Mouse (Mus musculus) spleen, adult 18-20 months (tissue): Measurements from ENCODE around the gene Kbtbd12.
A peak's percentile ranks its signal among the peaks of the same experiment; 100 is the strongest.

Source experiments
- DNase-seq, 2 experiments: peaks; one replicate each; pipeline ENCODE4 v3.0.0; 2022; ENCODE audit warnings: mixed read lengths in 2 of 2

The Kbtbd12 gene

DNA sequence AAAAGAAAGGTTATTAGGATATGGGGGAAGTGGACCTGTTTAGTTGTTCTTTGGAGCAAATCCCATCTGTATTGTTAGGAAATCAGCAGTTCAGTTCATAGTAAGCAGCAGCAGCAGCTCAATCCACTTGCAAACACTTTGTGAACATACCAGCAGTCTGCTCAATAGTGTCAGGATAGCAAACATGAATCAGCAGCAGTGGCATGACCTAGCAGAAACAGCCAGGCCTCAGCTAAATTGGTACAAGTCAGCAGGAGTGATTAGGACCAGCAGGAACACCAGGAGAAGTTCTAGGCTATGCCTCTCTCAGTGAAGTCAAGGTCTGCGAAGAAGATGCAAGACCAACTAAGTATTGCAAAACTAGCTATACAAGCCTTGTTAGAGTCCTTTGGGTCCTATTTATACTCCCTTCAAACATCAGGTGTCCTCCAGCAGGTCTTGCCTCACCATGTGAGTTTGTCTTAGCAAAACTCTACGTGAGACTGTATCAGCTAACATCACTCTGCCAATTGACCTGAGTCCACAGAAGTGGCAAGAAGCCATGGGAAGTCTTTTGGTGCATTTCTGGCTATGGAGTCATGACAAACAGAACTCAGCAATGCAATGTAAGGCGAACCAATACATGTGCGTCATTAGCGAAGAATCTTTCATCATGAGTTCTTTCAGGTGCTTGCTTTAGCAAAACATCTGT lies at the start of gene Kbtbd12:
Gene Kbtbd12 (minus strand): TSS at position 340 of the 691 bp plus-strand sequence.
- DNase-seq, result no peak

DNA sequence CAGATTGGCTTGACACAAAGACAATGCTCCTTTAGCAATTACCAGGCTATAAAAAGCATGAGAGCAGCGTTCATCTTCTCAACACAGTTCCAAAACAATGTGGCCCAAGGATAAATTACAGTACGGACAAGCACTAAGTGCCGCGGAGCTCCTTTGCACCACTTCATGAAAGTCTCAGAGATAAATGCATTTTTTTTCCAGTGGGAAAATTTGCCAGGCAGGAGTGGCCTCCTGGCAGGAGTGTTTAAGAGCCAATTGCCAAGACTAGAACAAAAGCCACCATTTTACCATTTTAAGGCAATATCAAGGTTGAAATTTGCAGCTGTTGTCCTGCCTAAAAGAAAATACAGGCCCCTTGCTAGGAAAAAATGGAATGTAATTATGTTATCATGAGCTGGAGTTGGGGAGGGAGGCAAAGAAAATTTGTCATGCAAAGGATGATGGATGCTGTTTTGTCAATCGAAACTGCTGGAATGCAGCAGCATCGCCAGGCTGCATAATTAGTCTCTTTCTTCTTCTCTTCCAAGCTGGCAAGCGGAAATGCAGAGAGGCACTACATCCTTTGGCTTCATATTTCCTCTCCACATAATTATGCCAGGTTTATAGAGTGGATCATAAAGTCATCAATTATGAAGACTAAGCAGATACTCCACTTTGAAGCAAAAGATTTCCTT lies 45.8 kb upstream of the Kbtbd12 start:
- DNase-seq, result no peak

DNA sequence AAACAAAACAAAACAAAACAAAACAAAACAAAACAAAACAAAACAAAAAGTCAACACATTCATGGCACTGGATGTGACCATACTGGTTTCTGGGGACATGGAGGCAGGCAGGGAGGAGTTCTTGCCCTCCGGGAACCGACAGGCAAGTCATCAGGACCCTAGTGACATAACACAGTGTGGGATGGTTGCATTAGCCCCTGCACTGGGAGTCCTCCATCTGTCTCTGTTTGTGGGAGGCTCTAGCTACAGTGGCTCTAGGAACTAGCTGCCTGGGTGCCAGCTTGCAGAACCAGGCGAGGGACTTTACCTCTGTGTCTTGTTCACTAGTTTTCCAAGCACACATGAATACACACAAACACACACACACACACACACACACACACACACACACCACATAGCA lies 43.3 kb upstream of the Kbtbd12 start:
- DNase-seq, result no peak

DNA sequence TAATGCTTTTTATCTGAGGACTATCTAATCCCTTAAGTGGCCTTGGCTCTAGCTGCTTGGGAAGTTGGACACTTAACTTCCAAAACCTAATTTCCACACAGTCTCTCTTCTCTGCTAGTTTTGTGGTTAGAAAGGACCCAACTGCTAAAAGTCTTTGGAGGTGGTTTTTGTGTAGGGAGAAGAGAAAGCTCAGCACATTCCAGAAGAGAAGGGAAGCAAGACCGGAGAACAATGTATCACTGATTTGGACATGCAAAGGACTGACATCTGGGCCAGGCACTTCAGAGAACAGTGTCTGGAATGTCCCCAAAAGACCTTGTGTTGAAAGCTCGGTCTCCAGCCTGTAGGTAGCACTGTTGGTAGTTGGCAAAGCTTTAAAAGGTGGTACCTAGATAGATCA lies 40.0 kb upstream of the Kbtbd12 start:
- no peak for DNase-seq

- no peak for DNase-seq
Measured at GRCm38 (mm10) chr6:88676753-88677736, 39.3 kb upstream of the Kbtbd12 start.

GRCm38 (mm10) chr6:88675815-88676214 lies 38.1 kb upstream of the Kbtbd12 start:
- DNase-seq, result no peak

DNA sequence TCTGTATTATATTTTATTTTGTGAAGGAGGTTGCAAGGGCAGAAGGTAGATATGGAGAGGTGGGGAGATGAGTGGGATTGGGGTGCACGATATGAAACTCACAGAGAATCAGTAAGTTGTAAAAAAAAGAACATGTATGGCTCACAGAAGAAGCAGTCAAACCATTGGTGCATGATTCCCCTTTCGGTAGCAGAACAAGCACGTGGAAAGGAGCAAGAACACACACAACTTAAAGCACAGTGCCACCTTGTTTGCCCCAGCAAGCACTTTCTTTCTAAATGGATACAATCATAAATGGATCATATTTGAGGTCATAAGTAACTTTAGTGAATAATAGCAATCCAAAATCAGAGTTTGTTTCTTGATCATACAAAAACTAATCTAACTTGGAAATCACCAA lies 24.5 kb upstream of the Kbtbd12 start:
- no peak for DNase-seq

DNA sequence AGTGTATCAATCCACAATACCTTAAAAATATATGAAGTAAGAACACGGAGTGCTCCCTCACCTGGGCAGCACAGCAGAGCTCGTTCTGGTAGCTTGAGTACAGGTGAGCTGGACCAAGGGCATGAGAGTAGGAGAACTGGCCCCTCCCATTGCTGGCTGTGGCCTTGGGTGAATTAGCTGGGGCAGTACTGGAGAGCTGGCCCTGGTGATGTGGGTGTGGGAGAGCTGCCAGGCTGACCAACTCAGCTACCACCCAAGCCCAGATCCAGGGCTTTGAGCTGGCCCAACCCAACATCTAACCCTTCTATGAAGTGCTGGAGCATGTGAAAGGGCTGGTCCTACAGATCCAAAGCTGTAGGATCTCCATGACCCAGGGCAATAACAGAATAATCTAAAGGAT lies 23.9 kb upstream of the Kbtbd12 start:
- DNase-seq, result no peak

GRCm38 (mm10) chr6:88647564-88648295 lies 10.0 kb upstream of the Kbtbd12 start:
- DNase-seq, result no peak

- DNase-seq, result no peak
Measured at GRCm38 (mm10) chr6:88644786-88645185, 7.0 kb upstream of the Kbtbd12 start.

DNA sequence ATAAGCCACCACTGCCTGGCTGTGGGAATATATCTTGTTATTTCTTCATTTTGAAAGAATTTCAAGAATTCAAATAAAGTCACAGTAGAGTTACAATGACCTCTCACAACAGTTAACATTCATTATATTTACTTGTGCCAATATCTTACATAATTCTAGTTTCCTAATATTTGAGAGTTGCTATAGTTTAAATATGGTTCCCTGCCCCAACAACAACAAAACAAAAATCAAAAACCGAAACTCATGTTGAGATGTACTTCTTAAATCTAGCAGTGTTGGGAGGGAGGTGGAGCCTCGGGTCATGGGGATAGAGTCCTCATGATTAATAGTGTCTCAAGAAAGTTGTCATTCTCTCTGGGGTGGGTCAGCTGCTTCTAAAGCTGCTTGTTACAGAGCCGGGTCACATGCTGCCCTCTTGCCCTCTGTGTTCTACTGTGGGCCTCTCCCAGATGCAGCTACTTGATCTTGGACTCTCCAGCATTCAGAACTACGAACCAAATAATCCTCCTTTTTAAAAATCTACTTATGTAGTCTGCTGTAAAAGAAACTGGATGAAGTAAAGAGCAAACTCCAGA lies 3.7 kb upstream of the Kbtbd12 start:
- DNase-seq, result no peak

DNA sequence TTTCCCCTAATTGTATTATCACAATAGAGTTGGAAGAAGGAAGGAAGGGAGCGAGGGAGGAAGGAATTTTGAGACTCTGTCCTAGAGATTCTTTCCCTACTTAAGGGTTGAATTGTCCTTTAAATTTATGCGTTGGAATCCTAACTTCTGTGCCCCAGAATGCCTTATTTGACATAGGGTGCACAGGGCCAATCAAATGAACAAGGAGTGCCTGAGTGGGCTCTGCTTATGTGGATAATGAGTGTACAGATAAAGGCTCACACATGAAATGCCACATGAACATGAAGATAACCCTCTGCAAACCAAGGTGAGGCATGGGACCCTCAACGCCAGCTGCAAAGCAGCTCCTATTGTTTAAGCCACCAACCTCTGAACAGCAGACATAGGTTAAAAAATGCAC lies 2.6 kb upstream of the Kbtbd12 start:
- DNase-seq, result no peak

DNA sequence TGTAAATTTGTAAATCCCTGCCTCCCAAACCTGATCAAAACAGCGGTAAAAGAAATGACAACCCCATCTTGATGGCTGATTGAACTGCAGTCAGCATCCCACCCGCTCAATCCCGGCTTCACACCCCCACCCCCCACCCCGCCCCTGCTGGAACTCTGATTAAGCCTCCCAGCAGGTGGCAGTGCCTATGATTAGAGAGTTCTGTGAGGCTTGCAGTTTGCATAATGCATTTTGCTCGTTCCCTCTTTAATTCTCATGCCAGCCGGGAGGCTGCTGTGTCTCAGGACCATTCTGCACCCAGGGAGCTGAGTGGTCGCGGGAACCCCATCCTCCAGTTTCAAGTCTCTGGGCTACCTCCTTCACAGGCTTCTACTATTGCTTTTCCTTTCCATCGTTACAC lies 2.2 kb upstream of the Kbtbd12 start:
- no peak for DNase-seq

DNA sequence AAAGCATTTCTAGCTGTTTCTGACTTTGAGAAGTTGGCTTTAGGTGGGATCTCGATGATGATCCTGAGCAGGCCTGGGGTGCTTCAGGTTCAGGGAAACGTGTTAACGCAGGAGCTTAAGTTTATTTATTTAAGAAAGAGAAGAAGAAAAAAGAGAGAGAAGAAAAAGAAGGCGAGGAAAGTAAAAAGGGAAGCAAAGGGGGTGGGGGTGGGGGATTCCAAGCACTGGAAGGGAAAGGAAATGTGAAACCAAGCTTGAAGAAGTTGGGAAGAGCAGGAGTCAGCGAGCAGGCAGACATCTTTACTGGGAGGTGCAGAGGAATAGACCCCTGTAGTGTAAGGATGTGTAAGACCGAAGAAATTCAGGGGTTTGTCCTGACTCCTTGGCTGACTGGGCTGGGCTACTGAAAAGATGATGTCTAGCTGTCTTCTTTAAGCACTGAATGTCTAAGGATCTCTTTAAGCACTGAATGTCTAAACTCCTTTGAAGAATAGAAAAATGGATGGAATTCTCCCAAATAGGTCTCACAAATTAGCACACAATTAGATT lies 1.7 kb upstream of the Kbtbd12 start:
- no peak for DNase-seq

- DNase-seq, result no peak
Measured at GRCm38 (mm10) chr6:88638917-88639316, 1.2 kb upstream of the Kbtbd12 start.

DNA sequence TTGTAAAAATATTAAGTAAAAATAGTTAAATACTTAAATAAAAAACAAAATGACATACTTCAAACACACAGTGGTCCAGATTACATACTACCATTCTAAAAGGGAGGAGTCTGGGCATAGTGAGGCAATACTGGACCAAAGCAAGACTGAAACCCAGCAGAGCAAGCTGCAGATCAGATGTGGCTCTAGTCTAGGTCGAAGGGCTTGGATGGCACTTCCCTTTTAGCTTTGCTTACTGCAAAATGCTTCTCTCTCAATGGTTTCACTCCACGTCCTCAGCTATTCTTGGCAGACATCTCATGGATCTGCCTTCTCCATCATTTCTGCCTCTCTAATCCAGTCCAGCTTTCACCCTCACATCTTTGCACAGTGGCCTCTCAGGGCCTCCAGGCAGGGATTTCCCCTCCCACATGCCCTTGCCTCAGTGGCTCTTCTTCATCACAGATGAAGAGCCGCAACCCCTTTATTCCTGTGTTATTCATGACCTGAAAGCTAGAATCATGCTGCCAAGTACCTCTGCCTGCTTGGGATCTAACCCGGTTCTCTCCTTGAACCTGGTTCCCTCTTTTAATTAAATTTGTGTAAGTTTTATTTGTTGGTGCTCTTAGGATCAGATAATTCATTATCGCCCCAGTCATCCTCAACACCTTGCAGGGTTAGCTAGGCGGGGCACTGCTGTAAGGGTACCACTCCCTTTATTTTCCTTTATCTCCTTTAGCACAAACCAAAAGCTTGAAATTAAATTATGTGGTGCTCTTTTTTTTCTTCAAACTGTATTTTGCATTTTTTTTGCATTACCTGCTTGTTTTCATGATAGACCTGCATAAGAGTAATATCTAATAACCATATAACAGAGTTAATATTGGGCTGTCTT lies 1.6 kb downstream of the Kbtbd12 start:
- no peak for DNase-seq

DNA sequence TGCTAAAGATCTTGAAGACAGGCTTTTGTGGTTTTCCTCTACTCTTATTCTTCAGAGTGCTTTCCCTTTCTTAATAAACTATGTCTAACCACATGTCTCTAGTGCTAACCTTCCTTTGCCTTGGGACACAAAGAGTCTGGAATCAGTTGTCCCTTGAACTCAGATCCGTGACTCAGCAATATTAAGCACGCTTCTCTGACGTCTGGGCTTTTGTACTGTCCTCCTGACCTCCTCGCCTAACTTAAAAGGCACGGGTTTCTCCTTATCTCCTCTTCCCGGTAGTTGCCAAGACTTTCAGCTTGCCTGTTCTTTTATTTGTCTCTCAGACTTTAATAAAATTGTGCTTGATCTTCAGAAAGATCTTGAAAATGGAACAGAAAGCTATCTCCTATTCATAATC lies 6.5 kb downstream of the Kbtbd12 start:
- no peak for DNase-seq

GRCm38 (mm10) chr6:88630560-88630959 lies 7.2 kb downstream of the Kbtbd12 start:
- DNase-seq, result no peak

DNA sequence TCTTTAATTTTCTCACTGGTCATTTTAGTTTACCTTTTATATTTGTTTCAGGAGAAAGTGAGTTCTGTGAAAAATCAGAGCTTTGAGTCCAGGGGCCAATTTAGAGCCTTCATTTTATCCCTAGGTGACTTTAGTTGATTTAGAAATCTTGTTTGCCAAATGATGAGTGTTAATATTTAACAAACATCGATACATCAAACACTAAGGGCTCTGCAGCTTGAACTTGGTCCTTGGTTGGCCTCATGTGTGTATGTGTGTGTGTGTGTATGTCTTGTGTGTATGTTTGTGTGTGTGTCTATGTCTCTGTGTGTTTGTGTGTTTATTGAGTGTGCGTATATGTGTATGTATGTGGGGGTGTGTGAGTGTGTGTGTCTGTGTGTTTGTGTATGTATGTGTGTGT lies 7.9 kb downstream of the Kbtbd12 start:
- DNase-seq, result no peak

DNA sequence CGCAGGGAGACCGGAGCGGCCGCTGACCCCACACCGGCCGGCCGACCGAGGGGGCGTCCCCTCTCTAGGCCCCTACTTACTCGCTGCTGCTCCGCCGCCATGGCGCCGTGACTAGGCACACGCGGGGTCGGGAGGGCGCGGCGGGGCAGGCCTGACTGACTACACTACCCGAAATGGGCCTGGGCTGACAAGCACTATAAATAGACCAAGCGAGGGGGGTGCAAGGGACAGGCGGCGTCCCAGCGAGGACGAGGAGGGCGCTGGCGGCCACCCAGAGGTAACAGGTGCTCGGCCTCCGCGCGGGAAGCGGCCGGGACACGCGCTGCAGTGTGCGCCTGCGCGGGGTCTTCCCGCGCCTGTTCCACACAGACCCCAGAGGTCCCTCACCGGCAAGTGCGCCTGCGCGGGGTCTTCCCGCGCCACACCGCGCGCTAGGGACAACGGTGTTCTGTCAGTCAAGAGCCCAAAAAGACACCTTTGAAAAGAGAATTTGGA lies 10.4 kb downstream of the Kbtbd12 start:
- DNase-seq, result peak; percentile 11 to 38

GRCm38 (mm10) chr6:88626912-88627311 lies 10.8 kb downstream of the Kbtbd12 start:
- DNase-seq, result no peak
